Mouse (Mus musculus) lung, embryonic 15.5 days (tissue): ENCODE data around the gene Ly6g5b. TPM values are rescaled to one million over a fixed set of nuclear protein-coding genes. Genes with fewer than 3 reads are reported as not detected.

ENCODE experiments used
- ATAC-seq: fragments of 200-750 bp; cut with Nextera tagmentation; 2 replicates; pipeline ENCODE4 v1.8.0; 2017; ENCODE audit warnings: moderate number of reproducible peaks, borderline replicate concordance; ENCODE audit not compliant: low FRiP score, low TSS enrichment; ENCODE audit errors: extremely low read depth
- H3K27ac ChIP-seq: fragments of 300-500 bp; sonication (generic); 2 replicates; pipeline ENCODE4 v1.5.1; 2015; ENCODE audit warnings: moderate library complexity, mild to moderate bottlenecking, inconsistent platforms
- H3K27me3 ChIP-seq: fragments of 300-500 bp; sonication (generic); 2 replicates; pipeline ENCODE4 v1.6.1; 2015; ENCODE audit warnings: inconsistent platforms
- H3K36me3 ChIP-seq: fragments of 300-500 bp; sonication (generic); 2 replicates; pipeline ENCODE4 v1.6.1; 2015; ENCODE audit warnings: inconsistent platforms
- H3K4me1 ChIP-seq: fragments of 300-500 bp; sonication (generic); 2 replicates; pipeline ENCODE4 v1.6.1; 2015; ENCODE audit warnings: inconsistent platforms
- H3K4me2 ChIP-seq: fragments of 300-500 bp; sonication (generic); 2 replicates; pipeline ENCODE4 v1.6.1; 2015; ENCODE audit warnings: inconsistent platforms, mild to moderate bottlenecking, moderate library complexity
- H3K4me3 ChIP-seq: fragments of 300-500 bp; sonication (generic); 2 replicates; pipeline ENCODE4 v1.5.1; 2015; ENCODE audit warnings: mild to moderate bottlenecking, inconsistent platforms
- H3K9ac ChIP-seq: fragments of 300-500 bp; sonication (generic); 2 replicates; pipeline ENCODE4 v1.6.1; 2015; ENCODE audit warnings: inconsistent platforms
- H3K9me3 ChIP-seq: fragments of 300-500 bp; sonication (generic); 2 replicates; pipeline ENCODE4 v1.6.1; 2016; ENCODE audit warnings: inconsistent platforms
- WGBS: fragments of 180-500 bp; shearing (Covaris S2); methylation state at CpG from one replicate; pipeline ENCODE4 v1.1.7; 2015; 5-methylcytosine and 5-hydroxymethylcytosine counted together
- polyA plus RNA-seq: library from polyadenylated mRNA; unstranded; fragments of >200 nt; fragmentation: Nextera tagmentation; extraction: Ambion mirVana; gene quantifications from 2 replicates; pipeline ENCODE4 v1.2.1, GENCODE M21; 2015

Ly6g5b gene
- polyA plus RNA-seq, 1 experiment from 2014 or later, result 0.95 TPM

- 85% methylated on average over 11 of the region's 11 CpGs for WGBS
- H3K4me3 ChIP-seq, result no peak overlapping the region
- no peak for ATAC-seq
- no peak overlapping the region for H3K27ac ChIP-seq
- H3K27me3 ChIP-seq, result no peaks in the 10 kb centered on the region
- H3K9ac ChIP-seq, result no peak overlapping the region
- H3K9me3 ChIP-seq, result no peaks in the 10 kb centered on the region
- H3K4me2 ChIP-seq, result no peak overlapping the region
- peaks cover 62% of the 10 kb centered on the region for H3K36me3 ChIP-seq
- no peaks in the 10 kb centered on the region for H3K4me1 ChIP-seq
Measured at GRCm38 (mm10) chr17:35101161-35101560, 14.1 kb downstream of the Ly6g5b start.

- H3K4me1 ChIP-seq, result no peaks in the 10 kb centered on the region
- no peak overlapping the region for H3K4me3 ChIP-seq
- ATAC-seq, result no peak
- H3K27me3 ChIP-seq, result no peaks in the 10 kb centered on the region
- 58% methylated on average over 10 of the region's 10 CpGs for WGBS
- H3K4me2 ChIP-seq, result no peak overlapping the region
- no peaks in the 10 kb centered on the region for H3K9me3 ChIP-seq
- no peak overlapping the region for H3K27ac ChIP-seq
- peaks cover 69% of the 10 kb centered on the region for H3K36me3 ChIP-seq
- H3K9ac ChIP-seq, result no peak overlapping the region
Measured at GRCm38 (mm10) chr17:35100196-35100765, 14.9 kb downstream of the Ly6g5b start.

GRCm38 (mm10) chr17:35097164-35097655 is 18.0 kb downstream of the Ly6g5b start:
- ATAC-seq, result no peak
- Histone ChIP-seq H3K4me2 (no peak overlapping the region), H3K9ac (no peak overlapping the region), H3K36me3 (peaks cover 77% of the 10 kb centered on the region), H3K9me3 (no peaks in the 10 kb centered on the region), H3K27me3 (no peaks in the 10 kb centered on the region), H3K27ac (no peak overlapping the region), H3K4me3 (no peak overlapping the region), H3K4me1 (no peaks in the 10 kb centered on the region)
- 88% methylated on average over 12 of the region's 12 CpGs for WGBS

- no peak overlapping the region for H3K9ac ChIP-seq
- WGBS, result 83% methylated on average over 12 of the region's 12 CpGs
- ATAC-seq, result no peak
- H3K27ac ChIP-seq, result no peak overlapping the region
- peaks cover 76% of the 10 kb centered on the region for H3K36me3 ChIP-seq
- H3K4me3 ChIP-seq, result no peak overlapping the region
- no peaks in the 10 kb centered on the region for H3K4me1 ChIP-seq
- no peaks in the 10 kb centered on the region for H3K27me3 ChIP-seq
- no peak overlapping the region for H3K4me2 ChIP-seq
- H3K9me3 ChIP-seq, result no peaks in the 10 kb centered on the region
Measured at GRCm38 (mm10) chr17:35096597-35096996, 18.6 kb downstream of the Ly6g5b start.

DNA sequence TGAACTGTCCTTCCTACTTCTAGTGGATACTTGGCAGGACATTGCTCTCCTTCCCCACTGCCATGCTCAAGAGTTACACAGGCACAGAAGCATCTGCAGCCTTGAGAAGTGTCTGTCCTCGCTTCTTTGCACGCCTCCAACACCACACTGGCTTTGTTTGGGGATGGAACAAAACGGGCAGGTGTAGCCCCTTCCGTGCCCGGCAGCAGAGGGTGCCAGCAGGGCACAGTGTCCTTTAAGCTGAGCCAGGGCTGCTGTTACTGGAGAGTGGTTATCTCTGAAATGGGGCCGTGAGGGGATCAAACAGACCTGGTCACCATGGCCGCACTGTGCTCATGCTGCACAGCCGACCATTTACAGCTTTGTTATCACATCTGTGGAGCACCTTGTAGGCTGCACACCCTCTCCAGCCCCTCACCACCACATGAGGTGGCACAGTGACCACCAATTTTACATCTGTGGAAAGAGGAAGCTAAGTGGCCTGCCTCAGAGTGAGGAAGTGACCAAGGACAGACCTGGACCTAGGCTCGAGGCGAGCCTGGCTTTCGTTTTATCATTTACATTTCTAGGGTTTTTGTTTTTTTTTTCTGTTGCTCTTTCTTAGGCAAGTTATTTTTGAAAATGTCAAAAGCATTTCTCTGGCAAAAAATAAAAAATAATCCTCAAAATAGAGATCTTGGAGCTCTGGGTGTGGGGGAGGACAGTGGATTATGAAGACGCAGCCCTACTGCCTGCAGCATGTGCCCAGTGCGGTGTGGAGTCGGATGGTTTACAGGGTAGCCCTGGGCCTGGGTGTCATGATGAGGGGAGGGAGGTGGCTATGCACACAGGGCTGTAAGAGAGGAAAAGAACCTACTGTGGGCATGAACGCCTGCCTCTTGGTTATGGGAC is 20.5 kb downstream of the Ly6g5b start:
- Histone ChIP-seq H3K4me1 (peaks cover 12% of the 10 kb centered on the region), H3K27me3 (no peaks in the 10 kb centered on the region), H3K4me2 (no peak overlapping the region), H3K4me3 (no peak overlapping the region), H3K9ac (no peak overlapping the region), H3K9me3 (no peaks in the 10 kb centered on the region), H3K27ac (no peak overlapping the region), H3K36me3 (peaks cover 67% of the 10 kb centered on the region)
- no peak for ATAC-seq
- 84% methylated on average over 15 of the region's 15 CpGs for WGBS

DNA sequence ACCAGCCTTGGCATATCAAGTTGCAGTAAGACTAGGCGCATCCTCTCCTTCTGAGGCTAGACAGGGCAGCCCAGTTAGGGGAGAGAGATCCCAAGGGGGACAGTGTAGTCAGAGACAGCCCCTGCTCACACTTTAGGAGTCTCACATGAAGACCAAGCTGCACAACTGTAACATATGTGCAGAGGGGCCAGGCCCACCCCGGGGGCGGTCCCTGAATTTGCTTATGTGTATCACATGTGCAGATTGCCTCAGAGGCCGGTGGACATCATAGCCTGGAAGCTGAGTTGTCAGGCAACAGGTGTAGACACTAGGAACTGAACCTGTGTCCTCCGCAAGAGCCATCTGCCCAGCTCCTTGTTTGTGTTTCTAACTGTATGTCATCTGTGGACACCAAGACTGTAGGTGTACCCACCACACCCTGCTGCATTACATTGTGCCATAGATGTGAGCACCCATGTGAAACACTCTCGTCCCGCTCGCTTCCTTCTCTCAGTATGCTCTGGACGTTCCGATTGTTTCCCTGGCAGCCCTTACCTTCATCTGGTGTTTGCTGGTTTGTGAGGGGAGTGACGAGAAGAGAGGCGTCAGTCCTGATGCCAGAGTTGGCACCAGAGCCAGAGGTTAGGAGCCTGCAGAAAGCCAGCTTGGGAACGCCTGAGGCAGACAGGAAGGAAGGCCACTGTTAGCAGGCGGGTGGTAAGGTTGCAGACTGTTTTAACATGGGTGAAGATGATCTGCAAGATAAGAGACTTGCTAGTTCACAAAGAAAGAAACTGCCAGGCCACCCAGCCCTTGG is 22.6 kb downstream of the Ly6g5b start:
- ATAC-seq, result no peak
- H3K4me3 ChIP-seq, result no peak overlapping the region
- H3K27ac ChIP-seq, result no peak overlapping the region
- H3K27me3 ChIP-seq, result no peaks in the 10 kb centered on the region
- no peak overlapping the region for H3K4me2 ChIP-seq
- no peaks in the 10 kb centered on the region for H3K9me3 ChIP-seq
- peaks cover 53% of the 10 kb centered on the region for H3K36me3 ChIP-seq
- H3K9ac ChIP-seq, result no peak overlapping the region
- WGBS, result 86% methylated on average over 14 of the region's 14 CpGs
- H3K4me1 ChIP-seq, result peaks cover 12% of the 10 kb centered on the region

DNA sequence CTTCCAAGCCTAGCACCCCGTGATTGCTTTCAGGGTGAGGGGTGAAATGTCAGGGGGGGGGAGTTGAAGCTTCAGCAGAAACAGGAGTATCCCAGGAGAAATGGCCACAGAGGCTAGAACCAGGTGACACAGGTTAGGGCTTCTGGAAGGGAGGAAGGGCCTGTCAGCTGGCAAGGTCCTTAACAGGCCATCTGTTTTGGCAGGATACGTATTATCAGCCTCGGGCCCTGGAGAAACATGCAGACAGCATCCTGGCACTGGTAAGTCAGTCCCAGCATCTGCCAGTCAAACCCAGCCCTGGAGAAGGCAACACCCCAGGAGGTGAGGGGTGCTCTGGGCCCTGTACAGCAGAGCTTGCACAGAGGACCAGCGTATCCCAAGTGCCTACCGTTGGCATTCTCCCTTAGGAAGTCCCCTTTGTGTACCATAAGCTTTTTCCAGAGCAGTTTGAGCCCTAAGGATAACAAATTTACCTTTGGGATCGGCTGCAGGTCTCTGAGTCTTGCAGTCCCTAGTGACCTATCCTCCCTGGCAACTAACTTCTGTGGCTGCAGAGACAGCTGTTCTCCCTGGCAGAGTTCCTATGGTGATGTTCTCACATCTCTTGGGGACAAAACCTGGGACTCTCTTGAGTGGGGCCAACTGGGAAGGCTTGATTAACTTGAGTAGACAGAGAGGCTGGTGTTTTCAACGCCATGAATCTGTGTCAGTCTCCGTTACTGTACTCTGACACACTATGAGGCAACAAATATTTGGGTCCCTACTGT is 24.9 kb downstream of the Ly6g5b start:
- 61% methylated on average over 8 of the region's 8 CpGs for WGBS
- peak overlapping the region; percentile 79 for H3K9ac ChIP-seq
- H3K4me2 ChIP-seq, result peak overlapping the region; percentile 66
- peak overlapping the region; percentile 65 for H3K4me3 ChIP-seq
- peak overlapping the region; percentile 98 for H3K27ac ChIP-seq
- no peaks in the 10 kb centered on the region for H3K9me3 ChIP-seq
- H3K36me3 ChIP-seq, result peaks cover 32% of the 10 kb centered on the region
- no peak for ATAC-seq
- peaks cover 12% of the 10 kb centered on the region for H3K4me1 ChIP-seq
- no peaks in the 10 kb centered on the region for H3K27me3 ChIP-seq

DNA sequence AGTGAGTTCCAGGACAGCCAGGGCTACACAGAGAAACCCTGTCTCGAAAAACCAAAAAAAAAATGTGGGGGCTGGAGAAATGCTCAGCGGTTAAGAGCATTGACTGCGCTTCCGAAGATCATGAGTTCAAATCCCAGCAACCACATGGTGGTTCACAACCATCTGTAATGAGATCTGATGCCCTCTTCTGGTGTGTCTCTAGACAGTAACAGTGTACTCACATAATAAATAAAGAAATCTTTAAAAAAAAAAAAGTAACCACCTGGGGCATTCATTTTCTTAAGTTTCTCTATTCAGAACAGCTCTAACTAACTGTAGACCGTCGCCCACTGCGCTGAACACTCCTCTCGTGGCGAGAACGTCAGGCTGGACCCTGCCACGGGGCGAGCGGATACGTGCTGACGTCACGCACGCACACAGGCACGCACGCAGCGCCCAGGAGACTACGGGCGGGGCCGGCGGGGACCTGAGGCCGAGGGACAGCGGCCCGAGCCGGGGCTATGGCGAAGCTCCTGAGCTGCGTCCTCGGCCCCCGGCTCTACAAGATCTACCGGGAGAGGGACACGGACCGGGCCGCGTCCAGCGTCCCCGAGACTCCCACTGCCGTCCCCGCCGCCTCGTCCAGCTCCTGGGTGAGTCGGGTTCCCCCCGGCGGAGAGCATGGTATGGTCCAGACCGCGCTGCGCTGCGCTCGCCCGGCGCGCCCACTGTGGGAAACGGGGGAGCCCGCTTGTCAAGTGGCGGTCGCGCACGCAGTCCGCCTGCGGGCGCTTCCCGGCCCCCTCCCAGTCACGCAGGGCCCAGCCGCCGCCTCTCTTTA is 26.2 kb downstream of the Ly6g5b start, which contains the start of gene Abhd16a:
Gene Abhd16a (plus strand): TSS at position 439 of the 820 bp plus-strand sequence.
- WGBS, result 3% methylated on average over 57 of the region's 67 CpGs
- H3K4me3 ChIP-seq, result peak within 1 kb of the TSS; percentile 65
- H3K4me1 ChIP-seq, result peaks cover 12% of the 10 kb centered on the region
- no peaks in the 10 kb centered on the region for H3K27me3 ChIP-seq
- no peaks in the 10 kb centered on the region for H3K9me3 ChIP-seq
- H3K4me2 ChIP-seq, result peak within 1 kb of the TSS; percentile 66
- peak within 1 kb of the TSS; percentile 79 for H3K9ac ChIP-seq
- peaks cover 22% of the 10 kb centered on the region for H3K36me3 ChIP-seq
- H3K27ac ChIP-seq, result peak within 1 kb of the TSS; percentile 98
- ATAC-seq, result peak; percentile 99

DNA sequence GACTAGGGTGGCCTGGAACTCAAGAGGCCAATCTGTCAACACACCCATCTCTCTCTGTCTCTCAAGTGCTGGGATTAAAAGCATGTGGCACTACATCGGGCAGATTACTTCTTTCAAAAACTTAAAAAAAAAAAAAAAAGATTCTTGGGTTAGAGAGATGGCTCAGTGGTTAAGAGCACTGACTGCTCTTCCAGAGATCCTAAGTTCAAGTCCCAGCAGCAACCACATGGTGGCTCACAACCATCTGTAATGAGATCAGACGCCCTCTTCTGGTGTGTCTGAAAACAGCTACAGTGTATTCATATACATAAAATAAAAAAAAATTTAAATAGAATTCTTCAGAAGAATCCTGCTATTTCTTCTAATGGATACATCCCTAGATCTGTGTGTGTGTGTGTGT is 27.1 kb downstream of the Ly6g5b start:
- Histone ChIP-seq H3K27ac (no peak overlapping the region), H3K4me3 (no peak overlapping the region), H3K27me3 (no peaks in the 10 kb centered on the region), H3K4me1 (peaks cover 12% of the 10 kb centered on the region), H3K9me3 (no peaks in the 10 kb centered on the region), H3K4me2 (no peak overlapping the region), H3K36me3 (peaks cover 17% of the 10 kb centered on the region), H3K9ac (no peak overlapping the region)
- no peak for ATAC-seq
- WGBS, result 30% methylated on average over 2 of the region's 2 CpGs

- no peak for ATAC-seq
- 62% methylated on average over 7 of the region's 7 CpGs for WGBS
- no peaks in the 10 kb centered on the region for H3K9me3 ChIP-seq
- no peaks in the 10 kb centered on the region for H3K27me3 ChIP-seq
- H3K27ac ChIP-seq, result no peak within 1 kb of the TSS
- H3K4me1 ChIP-seq, result peaks cover 5% of the 10 kb centered on the region
- H3K4me3 ChIP-seq, result no peak within 1 kb of the TSS
- H3K4me2 ChIP-seq, result no peak within 1 kb of the TSS
- H3K9ac ChIP-seq, result no peak within 1 kb of the TSS
- no peaks in the 10 kb centered on the region for H3K36me3 ChIP-seq
Measured at GRCm38 (mm10) chr17:35085208-35085865, 29.9 kb downstream of the Ly6g5b start, which contains the start of gene Ly6g6f. Ly6g6f (minus strand) TSS chr17:35085610.
